Mouse (Mus musculus): Measurements from ENCODE around the gene Qrfpr. TPM values are rescaled to one million over a fixed set of nuclear protein-coding genes. Genes with fewer than 3 reads are reported as not detected.

Gene Qrfpr
- polyA plus RNA-seq, 1 experiment from 2014 or later, result not detected

Other genes starting within 250 kb of the Qrfpr start
- gene Mccc1, start 221.6 kb downstream of the Qrfpr start, polyA plus RNA-seq (2014; fragmentation: Nextera tagmentation; extraction: Ambion mirVana), result 29.1 and 31.8 TPM in 2 replicates
- not detected in 2 replicates for gene Ccdc144b, start 168.8 kb downstream of the Qrfpr start, polyA plus RNA-seq (2014; fragmentation: Nextera tagmentation; extraction: Ambion mirVana)
- 92.8 and 98.0 TPM in 2 replicates for gene Acad9, start 156.3 kb downstream of the Qrfpr start, polyA plus RNA-seq (2014; fragmentation: Nextera tagmentation; extraction: Ambion mirVana)
- gene D3Ertd254e, start 71.3 kb downstream of the Qrfpr start, polyA plus RNA-seq (2014; fragmentation: Nextera tagmentation; extraction: Ambion mirVana), result 9.3 and 10.6 TPM in 2 replicates

Data from midbrain, embryonic 11.5 days (tissue).